Mouse (Mus musculus): Measurements from ENCODE around the gene Plcb4.

Gene Plcb4

DNA sequence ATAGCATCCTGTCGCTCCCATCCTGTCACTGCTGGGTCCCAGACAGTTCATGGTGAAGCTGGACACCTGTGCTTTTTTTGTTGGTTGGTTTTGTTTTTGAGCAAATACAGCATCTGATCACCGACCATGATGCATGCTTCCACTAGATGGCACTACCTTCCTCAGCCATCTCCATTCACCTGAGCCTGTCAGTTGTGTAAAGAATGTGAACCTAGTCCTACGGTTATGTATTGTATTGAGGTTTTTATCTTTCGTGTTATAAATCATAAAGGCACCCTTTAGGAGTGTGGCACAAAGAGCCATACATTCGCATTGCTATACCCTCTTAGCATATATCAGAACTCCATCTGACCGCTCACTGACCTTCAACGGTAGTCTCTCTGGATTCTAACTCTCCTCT, 343.3 kb downstream of the Plcb4 start:
- no peak for DNase-seq (ENCODE audit: low spot score in 2 of 2)

DNA sequence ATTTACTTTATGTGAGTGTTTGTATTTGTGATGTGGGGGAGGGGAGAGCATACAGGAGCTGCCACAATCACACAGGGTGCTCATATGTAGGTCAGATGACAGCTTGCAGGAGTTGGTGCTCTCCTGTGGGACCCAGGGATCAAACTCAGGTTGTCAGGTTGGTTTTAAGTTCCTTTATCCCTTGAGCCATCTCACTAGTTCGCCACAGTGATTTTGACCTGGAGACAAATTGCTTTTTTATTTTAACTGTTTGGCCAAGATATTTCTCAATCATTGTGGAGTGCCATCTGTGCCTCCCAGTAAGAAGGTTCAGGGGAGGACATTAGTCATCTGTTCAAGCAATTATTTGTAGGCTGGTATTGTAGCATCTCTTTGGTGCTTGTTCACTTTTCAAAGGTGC, 345.0 kb downstream of the Plcb4 start:
- DNase-seq (ENCODE audit: low spot score in 2 of 2), result no peak

DNA sequence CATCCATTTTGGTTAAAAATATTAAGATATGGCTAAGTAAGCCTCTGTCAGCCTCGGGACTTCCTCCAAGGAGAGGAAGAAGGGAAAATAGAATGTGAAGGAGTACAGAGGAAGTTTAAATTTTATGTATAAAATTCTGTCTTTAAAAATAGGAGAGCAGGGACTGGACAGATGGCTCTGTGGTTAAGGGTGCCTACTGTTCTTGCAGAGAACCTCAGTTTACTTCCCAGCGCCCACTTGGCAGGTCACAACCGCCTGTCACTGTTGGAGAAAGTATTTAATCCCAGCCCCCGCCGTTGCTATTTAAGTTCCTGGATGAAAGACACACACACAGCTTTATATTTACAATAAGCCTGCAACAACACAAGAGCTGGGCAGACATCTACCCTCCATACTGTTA, 347.5 kb downstream of the Plcb4 start:
- DNase-seq (ENCODE audit: low spot score in 2 of 2), result no peak

DNA sequence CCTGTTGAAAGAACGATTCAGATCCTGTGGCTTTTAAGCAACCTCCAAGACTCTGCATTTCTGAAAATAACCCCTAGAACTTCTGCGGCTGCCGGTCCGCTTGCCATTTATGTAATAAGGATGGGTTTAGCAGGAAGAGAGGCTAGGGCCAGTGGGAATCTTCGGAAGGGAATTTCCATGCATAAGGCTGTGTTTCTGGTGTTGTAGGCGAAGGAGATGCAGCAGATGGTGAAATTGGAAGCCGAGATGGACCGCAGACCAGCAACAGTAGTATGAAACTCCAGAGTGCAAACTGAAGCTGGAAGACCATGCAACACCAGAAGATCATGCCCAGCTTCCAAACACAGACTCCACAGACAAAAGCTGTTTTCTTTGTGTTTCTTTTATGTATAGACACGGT, 353.9 kb downstream of the Plcb4 start:
- no peak for DNase-seq (ENCODE audit: low spot score in 2 of 2)

DNA sequence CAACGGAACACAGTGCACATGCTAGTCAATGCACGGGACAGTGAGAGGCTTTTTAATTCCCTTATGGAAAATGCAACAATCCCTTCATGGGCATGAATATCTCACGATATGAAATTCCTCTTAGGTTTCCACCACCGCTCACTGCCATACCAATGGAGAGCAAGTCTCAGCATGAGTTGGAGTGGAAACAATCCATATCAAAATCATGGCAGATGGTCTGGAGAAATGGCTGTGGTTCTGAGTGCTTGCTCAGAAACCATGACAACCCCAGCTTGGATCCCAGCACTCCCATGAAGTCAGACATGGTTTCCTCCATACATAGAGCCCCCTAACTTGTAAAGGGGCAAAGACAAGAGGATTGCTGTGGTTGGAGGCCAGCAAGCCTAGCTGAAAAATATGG, 389.7 kb downstream of the Plcb4 start:
- DNase-seq (ENCODE audit: low spot score in 2 of 2), result no peak

DNA sequence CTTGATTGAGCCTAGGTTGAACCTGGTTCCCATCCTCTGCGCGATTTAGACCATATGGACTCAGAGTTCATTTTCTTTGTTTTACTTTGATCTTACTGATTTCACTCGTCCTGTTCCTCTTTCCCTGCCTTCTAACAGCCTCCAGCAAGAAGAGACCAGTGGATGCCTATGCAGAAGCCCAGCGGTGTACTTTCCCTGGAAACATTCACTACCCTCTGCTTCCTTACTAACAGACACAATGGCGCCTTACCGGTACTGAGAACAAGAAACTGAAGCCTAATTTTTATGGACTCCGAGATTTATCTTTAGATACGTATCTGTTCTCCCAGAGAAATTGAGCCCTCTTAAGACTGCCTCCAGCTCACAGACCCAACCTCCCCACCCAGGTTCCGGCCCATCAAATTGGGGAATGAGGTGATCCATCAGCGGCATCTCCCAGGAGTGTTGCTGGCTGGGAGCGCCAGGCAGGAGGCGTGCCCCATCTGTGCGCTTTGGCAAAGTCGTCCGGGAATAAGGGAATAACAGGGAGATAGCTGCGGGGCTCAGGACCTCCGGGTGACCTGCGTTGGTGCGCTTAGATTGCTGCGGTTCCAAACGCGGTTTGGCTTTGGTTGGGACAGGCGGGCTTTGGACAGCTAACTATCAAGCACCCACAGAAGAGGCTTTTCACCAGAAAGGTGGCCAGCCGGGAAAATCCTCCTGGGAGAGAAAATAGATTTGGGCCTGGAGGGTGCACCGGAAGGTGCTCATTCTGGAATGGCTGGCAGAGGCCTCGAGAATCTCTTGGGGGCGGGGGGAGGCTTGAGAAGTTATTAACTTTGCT, 392.2 kb downstream of the Plcb4 start:
- no peak for DNase-seq (ENCODE audit: low spot score in 2 of 2)

DNA sequence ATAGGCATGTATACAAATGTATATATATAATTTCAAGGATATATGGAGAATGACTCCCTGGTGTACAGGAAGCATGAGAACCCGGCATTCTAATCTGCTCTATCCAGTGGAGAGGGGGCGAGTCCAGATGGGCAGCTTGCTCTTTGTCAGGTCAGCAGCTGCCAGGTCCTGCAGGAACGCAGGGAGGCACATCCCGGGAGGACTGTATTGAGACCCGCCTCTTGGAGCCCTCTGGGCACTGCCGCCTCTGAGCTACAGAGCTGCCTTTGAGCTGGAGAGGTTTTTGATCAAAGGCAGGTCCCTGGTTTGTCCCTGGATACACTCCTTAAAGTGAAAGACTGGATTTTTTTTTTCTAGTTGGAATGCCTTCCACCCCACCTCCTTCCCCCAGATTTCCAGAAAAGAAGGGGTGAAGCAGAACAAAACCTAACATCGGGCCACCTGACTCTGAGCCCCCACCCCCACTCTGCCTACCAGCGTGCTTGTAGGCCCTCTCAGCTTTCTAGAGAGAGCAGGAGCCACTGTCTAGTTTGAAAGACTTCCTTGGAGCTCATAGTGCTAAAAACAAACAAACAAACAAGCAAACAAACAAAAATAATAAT, 393.0 kb downstream of the Plcb4 start, which contains the start of gene Lamp5:
TSS of gene Lamp5 (plus strand) at position 552 of the 602 bp plus-strand sequence.
- no peak for DNase-seq (ENCODE audit: low spot score in 2 of 2)

DNA sequence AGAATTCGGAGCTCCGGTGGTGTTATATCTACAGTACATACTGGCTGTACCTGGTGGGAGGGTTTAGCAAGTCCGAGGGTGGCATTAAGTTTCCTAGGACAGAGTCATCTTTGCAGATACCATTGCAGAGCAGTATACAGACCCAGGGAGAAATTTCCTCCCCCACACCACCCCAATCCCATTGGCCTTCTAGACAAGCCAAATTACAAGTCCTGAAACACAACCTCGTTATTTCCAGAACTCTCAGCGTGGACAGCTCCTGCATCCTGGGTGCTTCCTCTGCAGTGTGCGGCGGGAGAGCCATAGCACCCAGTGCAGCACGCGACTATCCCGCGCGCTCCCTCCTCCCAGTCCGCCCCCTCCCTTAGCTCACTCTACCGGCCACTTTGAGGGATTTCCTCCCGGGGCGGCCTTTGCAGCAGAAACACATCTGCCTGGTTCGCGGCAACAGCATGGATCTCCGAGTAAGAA, 399.1 kb downstream of the Plcb4 start:
- DNase-seq (ENCODE audit: low spot score in 2 of 2), result no peak

DNA sequence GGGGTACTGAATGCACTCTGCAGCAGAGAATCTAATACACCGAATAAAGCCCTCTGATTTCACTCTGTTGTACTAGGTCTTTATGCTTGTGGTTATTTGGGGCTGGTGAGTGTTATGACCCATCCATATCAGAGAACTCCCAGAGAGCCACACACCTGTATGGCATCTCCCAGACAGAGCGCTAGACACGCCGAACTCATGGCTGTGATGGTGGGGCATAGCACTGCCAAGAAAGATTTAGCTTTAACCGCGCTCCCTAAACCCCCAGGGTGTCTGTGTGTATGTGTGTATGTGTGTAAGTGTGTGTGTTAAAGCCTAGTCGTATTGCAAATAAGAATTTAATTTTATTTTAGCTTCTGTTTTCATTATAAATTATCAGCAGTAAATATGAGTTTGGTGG, 399.6 kb downstream of the Plcb4 start:
- no peak for DNase-seq (ENCODE audit: low spot score in 2 of 2)

DNA sequence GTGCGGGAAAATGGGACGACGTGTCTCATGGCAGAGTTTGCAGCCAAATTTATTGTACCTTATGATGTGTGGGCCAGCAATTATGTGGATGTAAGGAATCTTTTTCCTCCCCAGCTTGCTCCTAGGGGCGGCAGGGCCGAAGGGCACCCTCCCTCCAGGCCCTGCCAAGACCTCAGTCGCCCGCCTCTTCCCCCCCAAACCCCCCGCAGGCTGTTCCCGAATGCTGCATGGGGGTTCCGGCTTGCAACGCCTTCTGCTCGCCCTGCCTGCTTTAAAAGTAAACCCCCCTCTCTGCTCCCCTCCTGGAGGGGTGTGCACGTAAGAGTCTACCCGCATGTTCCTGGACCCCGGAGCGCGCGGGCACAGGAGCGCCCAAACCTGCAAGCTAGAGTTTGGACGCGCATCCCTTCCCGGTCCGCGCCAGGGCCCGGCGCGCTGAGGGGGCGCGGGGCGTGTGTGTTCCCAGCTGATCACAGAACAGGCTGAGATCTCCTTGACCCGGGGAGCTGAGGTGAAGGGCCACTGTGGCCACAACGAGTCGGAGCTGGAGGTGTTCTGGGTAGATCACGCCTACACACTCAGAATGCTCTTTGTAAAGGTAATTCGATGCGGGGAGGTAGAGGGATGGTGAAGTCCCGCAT, 400.3 kb downstream of the Plcb4 start:
- no peak for DNase-seq (ENCODE audit: low spot score in 2 of 2)
